Mouse (Mus musculus): ENCODE data around the gene Nhlrc4. TPM values are rescaled to one million over a fixed set of nuclear protein-coding genes. Genes with fewer than 3 reads are reported as not detected.
A peak's percentile ranks its signal among the peaks of the same experiment; 100 is the strongest.

Nhlrc4 gene
- polyA plus RNA-seq, 1 experiment from 2014 or later: not detected

- WGBS: 55% methylated on average over 4 of the region's 4 CpGs
- no peak overlapping the region for H3K4me3 ChIP-seq
- ATAC-seq (ENCODE audit: extremely low read depth, insufficient number of reproducible peaks, low FRiP score, low TSS enrichment): no peak
These were observed 2.8 kb upstream of the Nhlrc4 start for GRCm38 (mm10) chr17:25947576-25947975.

GRCm38 (mm10) chr17:25946891-25947290, 2.1 kb upstream of the Nhlrc4 start:
- peaks cover 24% of the 10 kb centered on the region for H3K27me3 ChIP-seq (replicated peaks)
- peaks cover 17% of the 10 kb centered on the region for H3K4me1 ChIP-seq
- H3K9me3 ChIP-seq: no peaks in the 10 kb centered on the region
- 0 out of 2 replicates have a peak overlapping the region, but pooled peaks have one; percentile 58 for H3K9ac ChIP-seq
- WGBS: 73% methylated on average over 8 of the region's 8 CpGs
- H3K4me3 ChIP-seq: no peak overlapping the region
- ATAC-seq (ENCODE audit: extremely low read depth, insufficient number of reproducible peaks, low FRiP score, low TSS enrichment): no peak
- peak overlapping the region; percentile 16; the same call in 1 of the 2 replicates for H3K4me2 ChIP-seq
- H3K27ac ChIP-seq (replicated peaks): no peak overlapping the region
- H3K36me3 ChIP-seq: no peaks in the 10 kb centered on the region

More at GRCm38 (mm10) chr17:25947576-25947975, 2.8 kb upstream of the Nhlrc4 start:
- no peak overlapping the region for H3K4me2 ChIP-seq
- H3K36me3 ChIP-seq: no peaks in the 10 kb centered on the region
- peak overlapping the region; percentile 58; the same call in 1 of the 2 replicates for H3K9ac ChIP-seq
- peaks cover 19% of the 10 kb centered on the region for H3K4me1 ChIP-seq
- H3K27ac ChIP-seq (replicated peaks): no peak overlapping the region
- H3K9me3 ChIP-seq: no peaks in the 10 kb centered on the region
- H3K27me3 ChIP-seq (replicated peaks): peaks cover 31% of the 10 kb centered on the region

- Histone ChIP-seq H3K9ac (0 out of 2 replicates have a peak overlapping the region, but pooled peaks have one; percentile 37), H3K4me1 (peaks cover 12% of the 10 kb centered on the region), H3K36me3 (no peaks in the 10 kb centered on the region), H3K4me3 (no peak overlapping the region), H3K27me3 (replicated peaks) (peaks cover 19% of the 10 kb centered on the region), H3K9me3 (no peaks in the 10 kb centered on the region), H3K4me2 (peak overlapping the region; percentile 16; the same call in 1 of the 2 replicates), H3K27ac (replicated peaks) (no peak overlapping the region)
- ATAC-seq (ENCODE audit: extremely low read depth, insufficient number of reproducible peaks, low FRiP score, low TSS enrichment): no peak
- WGBS: 67% methylated on average over 7 of the region's 7 CpGs
These were observed 1.6 kb upstream of the Nhlrc4 start for GRCm38 (mm10) chr17:25946349-25946748.

GRCm38 (mm10) chr17:25945517-25946155, 875 bp upstream of the Nhlrc4 start:
- Histone ChIP-seq H3K27me3 (replicated peaks) (peaks cover 12% of the 10 kb centered on the region), H3K27ac (replicated peaks) (no peak overlapping the region), H3K9me3 (no peaks in the 10 kb centered on the region), H3K36me3 (no peaks in the 10 kb centered on the region), H3K4me2 (0 out of 2 replicates have a peak overlapping the region, but pooled peaks have one; percentile 3), H3K9ac (no peak overlapping the region), H3K4me3 (no peak overlapping the region), H3K4me1 (peaks cover 14% of the 10 kb centered on the region)
- WGBS: 72% methylated on average over 9 of the region's 9 CpGs
- no peak for ATAC-seq (ENCODE audit: extremely low read depth, insufficient number of reproducible peaks, low FRiP score, low TSS enrichment)

- H3K27ac ChIP-seq (replicated peaks): peak overlapping the region; percentile 70; the same call in 1 of the 2 replicates
- 58% methylated on average over 9 of the region's 9 CpGs for WGBS
- H3K4me3 ChIP-seq: no peak overlapping the region
- H3K27me3 ChIP-seq (replicated peaks): no peaks in the 10 kb centered on the region
- H3K4me1 ChIP-seq: peaks cover 23% of the 10 kb centered on the region
- no peak overlapping the region for H3K9ac ChIP-seq
- peaks cover 10% of the 10 kb centered on the region for H3K36me3 ChIP-seq
- H3K9me3 ChIP-seq: no peaks in the 10 kb centered on the region
- peak overlapping the region; percentile 76 for H3K4me2 ChIP-seq
- no peak for ATAC-seq (ENCODE audit: extremely low read depth, insufficient number of reproducible peaks, low FRiP score, low TSS enrichment)
These were observed 992 bp downstream of the Nhlrc4 start for GRCm38 (mm10) chr17:25943769-25944168.

GRCm38 (mm10) chr17:25943221-25943620, 1.5 kb downstream of the Nhlrc4 start:
- H3K9ac ChIP-seq: no peak overlapping the region
- 61% methylated on average over 3 of the region's 3 CpGs for WGBS
- no peak overlapping the region; the same call in 1 of the 2 replicates for H3K4me3 ChIP-seq
- no peaks in the 10 kb centered on the region for H3K27me3 ChIP-seq (replicated peaks)
- H3K9me3 ChIP-seq: no peaks in the 10 kb centered on the region
- peak overlapping the region; percentile 70 for H3K27ac ChIP-seq (replicated peaks)
- peaks cover 16% of the 10 kb centered on the region for H3K36me3 ChIP-seq
- ATAC-seq (ENCODE audit: extremely low read depth, insufficient number of reproducible peaks, low FRiP score, low TSS enrichment): no peak
- H3K4me1 ChIP-seq: peaks cover 23% of the 10 kb centered on the region
- H3K4me2 ChIP-seq: peak overlapping the region; percentile 76

- Histone ChIP-seq H3K9me3 (no peaks in the 10 kb centered on the region), H3K27ac (replicated peaks) (peak overlapping the region; percentile 90), H3K27me3 (replicated peaks) (no peaks in the 10 kb centered on the region), H3K9ac (peak overlapping the region; percentile 93), H3K4me1 (peaks cover 21% of the 10 kb centered on the region), H3K4me2 (peak overlapping the region; percentile 76), H3K36me3 (peaks cover 21% of the 10 kb centered on the region), H3K4me3 (peak overlapping the region; percentile 79; the same call in 1 of the 2 replicates)
- peak; percentile 80; the same call in 1 of the 2 replicates for ATAC-seq (ENCODE audit: extremely low read depth, insufficient number of reproducible peaks, low FRiP score, low TSS enrichment)
- 70% methylated on average over 2 of the region's 2 CpGs for WGBS
These were observed 2.1 kb downstream of the Nhlrc4 start for GRCm38 (mm10) chr17:25942597-25943151.

- peak overlapping the region; percentile 79 for H3K4me3 ChIP-seq
- peaks cover 31% of the 10 kb centered on the region for H3K36me3 ChIP-seq
- H3K27ac ChIP-seq (replicated peaks): peak overlapping the region; percentile 90
- peak overlapping the region; percentile 93 for H3K9ac ChIP-seq
- H3K27me3 ChIP-seq (replicated peaks): no peaks in the 10 kb centered on the region
- WGBS: 3% methylated on average over 53 of the region's 54 CpGs
- H3K4me2 ChIP-seq: peak overlapping the region; percentile 76
- H3K9me3 ChIP-seq: no peaks in the 10 kb centered on the region
- H3K4me1 ChIP-seq: peaks cover 18% of the 10 kb centered on the region
- ATAC-seq (ENCODE audit: extremely low read depth, insufficient number of reproducible peaks, low FRiP score, low TSS enrichment): peak; percentile 24; the same call in 1 of the 2 replicates
These were observed 3.1 kb downstream of the Nhlrc4 start for GRCm38 (mm10) chr17:25941511-25942241.

- WGBS: 81% methylated on average over 1 of the region's 1 CpGs
- H3K36me3 ChIP-seq: peaks cover 96% of the 10 kb centered on the region
- no peak for ATAC-seq (ENCODE audit: extremely low read depth, insufficient number of reproducible peaks, low FRiP score, low TSS enrichment)
These were observed 10.2 kb downstream of the Nhlrc4 start for GRCm38 (mm10) chr17:25934526-25934925.

GRCm38 (mm10) chr17:25925348-25925747, 19.4 kb downstream of the Nhlrc4 start:
- 73% methylated on average over 2 of the region's 2 CpGs for WGBS
- Histone ChIP-seq H3K9ac (no peak overlapping the region), H3K27me3 (replicated peaks) (no peaks in the 10 kb centered on the region), H3K9me3 (no peaks in the 10 kb centered on the region), H3K36me3 (peaks cover 52% of the 10 kb centered on the region), H3K4me3 (no peak overlapping the region), H3K27ac (replicated peaks) (no peak overlapping the region), H3K4me1 (peaks cover 8% of the 10 kb centered on the region), H3K4me2 (no peak overlapping the region)
- ATAC-seq (ENCODE audit: extremely low read depth, insufficient number of reproducible peaks, low FRiP score, low TSS enrichment): no peak

More at GRCm38 (mm10) chr17:25934526-25934925, 10.2 kb downstream of the Nhlrc4 start:
- Histone ChIP-seq H3K9ac (no peak overlapping the region), H3K27me3 (replicated peaks) (no peaks in the 10 kb centered on the region), H3K4me2 (no peak overlapping the region), H3K9me3 (no peaks in the 10 kb centered on the region), H3K4me1 (no peaks in the 10 kb centered on the region), H3K4me3 (no peak overlapping the region), H3K27ac (replicated peaks) (no peak overlapping the region)

- H3K27ac ChIP-seq (replicated peaks): no peak overlapping the region
- H3K27me3 ChIP-seq (replicated peaks): no peaks in the 10 kb centered on the region
- no peak for ATAC-seq (ENCODE audit: extremely low read depth, insufficient number of reproducible peaks, low FRiP score, low TSS enrichment)
- H3K4me2 ChIP-seq: no peak overlapping the region
- WGBS: 78% methylated on average over 5 of the region's 5 CpGs
- H3K9me3 ChIP-seq: no peaks in the 10 kb centered on the region
- H3K4me3 ChIP-seq: no peak overlapping the region
- no peak overlapping the region for H3K9ac ChIP-seq
- peaks cover 31% of the 10 kb centered on the region for H3K36me3 ChIP-seq
- peaks cover 27% of the 10 kb centered on the region for H3K4me1 ChIP-seq
These were observed 22.6 kb downstream of the Nhlrc4 start for GRCm38 (mm10) chr17:25922120-25922519.
